Mouse (Mus musculus): ENCODE data around the gene Slc16a8. TPM values are rescaled to one million over a fixed set of nuclear protein-coding genes. Genes with fewer than 3 reads are reported as not detected.
A peak's percentile ranks its signal among the peaks of the same experiment; 100 is the strongest.
"Not testable (repeated sequence)": the region's sequence is repeated elsewhere in the genome, so short reads cannot be mapped to it uniquely, and the experiment has no call there.

The Slc16a8 gene
- polyA plus RNA-seq, 1 experiment from 2014 or later: 0.19 TPM

- no peaks in the 10 kb centered on the region for H3K27me3 ChIP-seq (ENCODE audit: control insufficient read depth, insufficient read depth, low read depth, low read length)
- no peak overlapping the region for H3K4me2 ChIP-seq (ENCODE audit: low read depth, low read length)
- H3K9me3 ChIP-seq (ENCODE audit: control insufficient read depth, low read length): no peaks in the 10 kb centered on the region
- no peak overlapping the region for H3K9ac ChIP-seq (ENCODE audit: low read length)
- H3K36me3 ChIP-seq (ENCODE audit: control insufficient read depth, insufficient read depth, low read length): peaks cover 23% of the 10 kb centered on the region
- ATAC-seq (ENCODE audit: low read depth): peak; percentile 35
- no peak overlapping the region for H3K27ac ChIP-seq (ENCODE audit: low read length)
- no peak overlapping the region for H3K4me3 ChIP-seq (ENCODE audit: low read length)
- peaks cover 9% of the 10 kb centered on the region; the same call in 1 of the 2 replicates for H3K4me1 ChIP-seq (replicated peaks; ENCODE audit: control insufficient read depth, insufficient read depth, low read length)
- 69% methylated on average over 13 of the region's 13 CpGs for WGBS
Observed at GRCm38 (mm10) chr15:79242574-79243233, 11.9 kb downstream of the Slc16a8 start.

DNA sequence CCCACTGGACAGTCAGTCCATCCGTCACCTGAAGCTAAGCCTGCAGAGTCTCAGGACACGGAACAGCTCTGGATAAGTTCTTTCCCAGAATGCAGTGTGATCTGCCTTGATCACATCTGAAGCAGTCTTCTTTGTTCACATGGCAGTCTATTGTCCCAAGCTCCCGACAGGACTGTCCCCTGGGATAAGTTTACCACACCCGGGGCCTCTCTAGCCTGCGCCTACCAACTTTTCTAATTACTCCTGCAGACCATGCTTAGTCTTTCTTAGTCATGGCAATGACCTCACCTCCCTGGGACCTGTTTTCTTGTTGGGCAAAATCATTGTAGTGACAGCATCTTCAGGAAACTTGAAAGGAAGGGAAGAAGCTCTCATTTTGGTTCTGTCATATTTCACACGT lies 16.5 kb downstream of the Slc16a8 start:
- no peak overlapping the region for H3K27ac ChIP-seq (ENCODE audit: low read length)
- H3K9ac ChIP-seq (ENCODE audit: low read length): no peak overlapping the region
- no peaks in the 10 kb centered on the region for H3K27me3 ChIP-seq (ENCODE audit: control insufficient read depth, insufficient read depth, low read depth, low read length)
- WGBS: 85% methylated on average over 6 of the region's 6 CpGs
- H3K4me3 ChIP-seq (ENCODE audit: low read length): no peak overlapping the region
- H3K4me1 ChIP-seq (replicated peaks; ENCODE audit: control insufficient read depth, insufficient read depth, low read length): no peaks in the 10 kb centered on the region
- peaks cover 25% of the 10 kb centered on the region for H3K36me3 ChIP-seq (ENCODE audit: control insufficient read depth, insufficient read depth, low read length)
- no peak overlapping the region for H3K4me2 ChIP-seq (ENCODE audit: low read depth, low read length)
- H3K9me3 ChIP-seq (ENCODE audit: control insufficient read depth, low read length): no peaks in the 10 kb centered on the region
- no peak for ATAC-seq (ENCODE audit: low read depth)

DNA sequence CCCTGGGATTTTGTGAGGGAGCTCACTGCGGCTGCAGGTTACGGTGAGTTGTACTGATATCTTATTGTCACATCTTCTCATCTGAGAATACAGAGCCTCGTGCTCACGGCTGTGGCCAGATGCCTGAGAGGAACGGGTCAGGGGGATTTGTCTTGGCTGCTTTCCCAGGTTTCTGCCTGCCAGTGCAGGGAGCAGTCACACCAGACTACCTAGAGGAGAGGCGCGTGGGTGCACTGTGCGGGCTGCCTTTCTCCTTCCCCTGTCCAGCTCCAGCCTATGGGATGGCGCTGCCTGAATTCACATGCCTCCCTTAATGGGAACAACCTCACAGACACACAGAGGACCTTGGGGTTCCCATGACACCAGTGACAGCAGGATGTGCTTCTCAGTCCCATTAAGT lies 19.3 kb downstream of the Slc16a8 start:
- Histone ChIP-seq H3K27ac (ENCODE audit: low read length) (no peak overlapping the region), H3K4me1 (replicated peaks; ENCODE audit: control insufficient read depth, insufficient read depth, low read length) (no peaks in the 10 kb centered on the region), H3K4me2 (ENCODE audit: low read depth, low read length) (no peak overlapping the region), H3K4me3 (ENCODE audit: low read length) (no peak overlapping the region), H3K9me3 (ENCODE audit: control insufficient read depth, low read length) (no peaks in the 10 kb centered on the region), H3K27me3 (ENCODE audit: control insufficient read depth, insufficient read depth, low read depth, low read length) (no peaks in the 10 kb centered on the region), H3K9ac (ENCODE audit: low read length) (no peak overlapping the region), H3K36me3 (ENCODE audit: control insufficient read depth, insufficient read depth, low read length) (peaks cover 11% of the 10 kb centered on the region; the same call in 1 of the 2 replicates)
- 58% methylated on average over 9 of the region's 9 CpGs for WGBS
- no peak for ATAC-seq (ENCODE audit: low read depth)

- Histone ChIP-seq H3K9me3 (ENCODE audit: control insufficient read depth, low read length) (no peaks in the 10 kb centered on the region), H3K36me3 (ENCODE audit: control insufficient read depth, insufficient read depth, low read length) (no peaks in the 10 kb centered on the region), H3K4me3 (ENCODE audit: low read length) (peak within 1 kb of the TSS; percentile 67), H3K27ac (ENCODE audit: low read length) (peak within 1 kb of the TSS; percentile 95), H3K9ac (ENCODE audit: low read length) (peak within 1 kb of the TSS; percentile 77), H3K27me3 (ENCODE audit: control insufficient read depth, insufficient read depth, low read depth, low read length) (no peaks in the 10 kb centered on the region), H3K4me2 (ENCODE audit: low read depth, low read length) (peak within 1 kb of the TSS; percentile 78), H3K4me1 (replicated peaks; ENCODE audit: control insufficient read depth, insufficient read depth, low read length) (peaks cover 5% of the 10 kb centered on the region; the same call in 1 of the 2 replicates)
- peak; percentile 87 for ATAC-seq (ENCODE audit: low read depth)
- under 1% methylated on average over 51 of the region's 51 CpGs for WGBS
Observed at GRCm38 (mm10) chr15:79229058-79229821, 25.3 kb downstream of the Slc16a8 start, which contains the start of the genes Pick1 and Gm49486. Pick1 (plus strand) TSS chr15:79229173. Gm49486 (plus strand) TSS chr15:79229391.

- not testable (repeated sequence) for H3K4me1 ChIP-seq (replicated peaks; ENCODE audit: control insufficient read depth, insufficient read depth, low read length); H3K9me3 ChIP-seq (ENCODE audit: control insufficient read depth, low read length)
- WGBS: 64% methylated on average over 2 of the region's 2 CpGs
Observed at GRCm38 (mm10) chr15:79225780-79226179, 28.8 kb downstream of the Slc16a8 start.

DNA sequence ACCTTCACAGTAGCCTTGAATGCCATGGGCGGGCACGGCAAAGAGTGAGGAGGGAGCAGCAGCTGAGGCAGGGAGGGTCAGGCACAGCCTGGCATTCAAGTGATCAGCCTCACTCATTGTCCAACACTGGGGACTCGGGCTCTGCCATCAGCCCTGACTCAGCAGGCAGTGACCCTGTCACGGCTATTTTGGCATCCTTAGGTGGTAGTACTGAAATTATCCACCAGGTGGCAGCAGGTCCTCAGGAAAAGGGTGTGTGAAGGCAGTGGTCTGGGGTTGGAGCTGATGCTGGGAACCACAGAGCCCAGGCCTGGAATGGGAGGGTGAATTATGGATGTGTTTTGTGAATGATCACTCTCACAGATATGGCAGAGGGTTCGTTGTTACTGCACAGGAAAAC lies 29.9 kb downstream of the Slc16a8 start:
- Histone ChIP-seq H3K4me1 (replicated peaks; ENCODE audit: control insufficient read depth, insufficient read depth, low read length) (peaks cover 1% of the 10 kb centered on the region; the same call in 1 of the 2 replicates), H3K36me3 (ENCODE audit: control insufficient read depth, insufficient read depth, low read length) (no peaks in the 10 kb centered on the region), H3K9ac (ENCODE audit: low read length) (no peak overlapping the region), H3K4me2 (ENCODE audit: low read depth, low read length) (no peak overlapping the region), H3K4me3 (ENCODE audit: low read length) (no peak overlapping the region), H3K27me3 (ENCODE audit: control insufficient read depth, insufficient read depth, low read depth, low read length) (no peaks in the 10 kb centered on the region; the same call in 1 of the 2 replicates), H3K27ac (ENCODE audit: low read length) (no peak overlapping the region), H3K9me3 (ENCODE audit: control insufficient read depth, low read length) (no peaks in the 10 kb centered on the region)
- 12% methylated on average over 5 of the region's 5 CpGs for WGBS
- peak; percentile 50 for ATAC-seq (ENCODE audit: low read depth)

More at GRCm38 (mm10) chr15:79225780-79226179, 28.8 kb downstream of the Slc16a8 start:
- H3K36me3 ChIP-seq (ENCODE audit: control insufficient read depth, insufficient read depth, low read length); H3K9ac ChIP-seq (ENCODE audit: low read length); H3K27me3 ChIP-seq (ENCODE audit: control insufficient read depth, insufficient read depth, low read depth, low read length); H3K4me2 ChIP-seq (ENCODE audit: low read depth, low read length); ATAC-seq (ENCODE audit: low read depth); H3K4me3 ChIP-seq (ENCODE audit: low read length); H3K27ac ChIP-seq (ENCODE audit: low read length): not testable (repeated sequence)

DNA sequence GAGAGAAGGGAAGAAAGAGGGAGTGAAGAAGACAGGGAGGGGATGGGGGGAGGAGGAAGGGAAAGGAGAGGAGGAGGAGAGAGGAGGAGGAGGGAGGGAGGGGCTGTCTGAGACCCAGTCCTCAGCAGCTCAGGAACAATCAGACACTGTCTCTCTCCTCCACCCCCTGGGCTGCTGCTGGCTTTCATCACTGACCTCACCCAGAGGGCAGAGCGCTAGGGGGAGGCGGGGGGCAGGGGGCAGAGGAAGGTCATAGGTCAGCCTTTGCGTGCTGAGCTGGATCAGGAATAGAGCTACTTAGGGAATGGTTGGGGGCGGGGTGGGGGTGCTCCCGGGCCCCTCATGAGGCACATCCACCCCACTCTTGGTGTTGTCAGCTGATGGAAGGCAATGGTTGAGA lies 30.9 kb downstream of the Slc16a8 start:
- ATAC-seq (ENCODE audit: low read depth): no peak
- H3K9ac ChIP-seq (ENCODE audit: low read length): no peak overlapping the region
- H3K27ac ChIP-seq (ENCODE audit: low read length): no peak overlapping the region
- no peaks in the 10 kb centered on the region for H3K36me3 ChIP-seq (ENCODE audit: control insufficient read depth, insufficient read depth, low read length)
- H3K4me1 ChIP-seq (replicated peaks; ENCODE audit: control insufficient read depth, insufficient read depth, low read length): no peaks in the 10 kb centered on the region
- no peaks in the 10 kb centered on the region for H3K9me3 ChIP-seq (ENCODE audit: control insufficient read depth, low read length)
- WGBS: 14% methylated on average over 5 of the region's 5 CpGs
- no peak overlapping the region for H3K4me2 ChIP-seq (ENCODE audit: low read depth, low read length)
- H3K27me3 ChIP-seq (ENCODE audit: control insufficient read depth, insufficient read depth, low read depth, low read length): no peaks in the 10 kb centered on the region; the same call in 1 of the 2 replicates
- H3K4me3 ChIP-seq (ENCODE audit: low read length): no peak overlapping the region

DNA sequence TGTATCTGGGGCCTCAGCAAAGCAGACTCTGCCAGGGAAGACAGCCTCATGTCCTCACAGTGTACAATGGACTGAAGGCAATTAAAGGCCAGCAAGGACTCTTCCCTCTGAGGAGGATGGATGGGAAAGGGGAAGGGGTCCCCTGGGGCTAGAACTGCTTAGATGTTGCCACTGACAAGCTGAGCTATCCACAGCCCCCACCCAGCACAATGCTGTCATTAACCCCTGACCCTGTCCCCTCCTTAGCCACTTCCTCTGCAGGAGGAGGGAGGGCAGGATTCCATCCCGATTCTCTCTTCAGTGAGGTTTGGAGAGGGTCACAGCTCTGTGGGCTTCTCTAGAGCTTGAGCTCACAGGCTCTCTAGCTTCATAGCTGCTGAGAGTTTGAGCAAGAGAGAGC lies 35.0 kb downstream of the Slc16a8 start:
- Histone ChIP-seq H3K4me3 (ENCODE audit: low read length) (no peak overlapping the region), H3K9me3 (ENCODE audit: control insufficient read depth, low read length) (no peaks in the 10 kb centered on the region), H3K4me1 (replicated peaks; ENCODE audit: control insufficient read depth, insufficient read depth, low read length) (no peaks in the 10 kb centered on the region), H3K4me2 (ENCODE audit: low read depth, low read length) (no peak overlapping the region), H3K36me3 (ENCODE audit: control insufficient read depth, insufficient read depth, low read length) (no peaks in the 10 kb centered on the region), H3K27ac (ENCODE audit: low read length) (no peak overlapping the region), H3K27me3 (ENCODE audit: control insufficient read depth, insufficient read depth, low read depth, low read length) (no peaks in the 10 kb centered on the region; the same call in 1 of the 2 replicates), H3K9ac (ENCODE audit: low read length) (no peak overlapping the region)
- 0 out of 2 replicates have a peak, but pooled peaks have one; percentile 23 for ATAC-seq (ENCODE audit: low read depth)
- WGBS: 0% methylated on average over 1 of the region's 1 CpGs

GRCm38 (mm10) chr15:79216191-79216590 lies 38.4 kb downstream of the Slc16a8 start:
- H3K4me1 ChIP-seq (replicated peaks; ENCODE audit: control insufficient read depth, insufficient read depth, low read length): no peaks in the 10 kb centered on the region
- no peak overlapping the region for H3K9ac ChIP-seq (ENCODE audit: low read length)
- no peak overlapping the region for H3K4me3 ChIP-seq (ENCODE audit: low read length)
- H3K27ac ChIP-seq (ENCODE audit: low read length): no peak overlapping the region
- H3K4me2 ChIP-seq (ENCODE audit: low read depth, low read length): no peak overlapping the region
- no peaks in the 10 kb centered on the region for H3K9me3 ChIP-seq (ENCODE audit: control insufficient read depth, low read length)
- no peaks in the 10 kb centered on the region for H3K36me3 ChIP-seq (ENCODE audit: control insufficient read depth, insufficient read depth, low read length)
- H3K27me3 ChIP-seq (ENCODE audit: control insufficient read depth, insufficient read depth, low read depth, low read length): no peaks in the 10 kb centered on the region
- 43% methylated on average over 3 of the region's 3 CpGs for WGBS
- ATAC-seq (ENCODE audit: low read depth): no peak
